Mouse (Mus musculus) layer of hippocampus, adult 9-11 months (tissue): Measurements from ENCODE around the gene Ubxn2a.
"Not testable (repeated sequence)": the region's sequence is repeated elsewhere in the genome, so short reads cannot be mapped to it uniquely, and the experiment has no call there.

Source experiments
- DNase-seq: peaks from one replicate; pipeline ENCODE4 v3.0.0; 2022

The Ubxn2a gene

GRCm38 (mm10) chr12:4906951-4907906, at the start of gene Ubxn2a:
TSS of gene Ubxn2a (minus strand) at chr12:4907705.
- peak; percentile 92 for DNase-seq

GRCm38 (mm10) chr12:4953156-4953555, 45.7 kb upstream of the Ubxn2a start:
- DNase-seq = peak; percentile 71

GRCm38 (mm10) chr12:4952272-4952671, 44.8 kb upstream of the Ubxn2a start:
- DNase-seq = no peak

GRCm38 (mm10) chr12:4930820-4931548, 23.5 kb upstream of the Ubxn2a start:
- no peak for DNase-seq

GRCm38 (mm10) chr12:4928197-4928596, 20.7 kb upstream of the Ubxn2a start:
- no peak for DNase-seq

- DNase-seq = peak; percentile 59
These were observed 10.5 kb upstream of the Ubxn2a start for GRCm38 (mm10) chr12:4917805-4918591.

GRCm38 (mm10) chr12:4916994-4917804, 9.7 kb upstream of the Ubxn2a start, which contains the start of gene Atad2b:
TSS of gene Atad2b (plus strand) at chr12:4917353.
- DNase-seq = peak; percentile 97

GRCm38 (mm10) chr12:4914944-4915343, 7.4 kb upstream of the Ubxn2a start:
- no peak for DNase-seq

- no peak for DNase-seq
These were observed 6.9 kb upstream of the Ubxn2a start for GRCm38 (mm10) chr12:4914441-4914840.

GRCm38 (mm10) chr12:4911716-4912115, 4.2 kb upstream of the Ubxn2a start:
- DNase-seq = no peak

- not testable (repeated sequence) for DNase-seq
These were observed 3.0 kb upstream of the Ubxn2a start for GRCm38 (mm10) chr12:4910496-4910895.

GRCm38 (mm10) chr12:4908391-4908790, 886 bp upstream of the Ubxn2a start:
- DNase-seq = no peak

- DNase-seq = no peak
These were observed 1.0 kb downstream of the Ubxn2a start for GRCm38 (mm10) chr12:4906476-4906875.

- no peak for DNase-seq
These were observed 1.6 kb downstream of the Ubxn2a start for GRCm38 (mm10) chr12:4905946-4906345.

- no peak for DNase-seq
These were observed 9.5 kb downstream of the Ubxn2a start for GRCm38 (mm10) chr12:4898024-4898423.

- DNase-seq = no peak
These were observed 17.6 kb downstream of the Ubxn2a start for GRCm38 (mm10) chr12:4889891-4890290.

- DNase-seq = no peak
These were observed 18.3 kb downstream of the Ubxn2a start for GRCm38 (mm10) chr12:4889251-4889650.

GRCm38 (mm10) chr12:4888739-4889138, 18.8 kb downstream of the Ubxn2a start:
- no peak for DNase-seq

- DNase-seq = not testable (repeated sequence)
These were observed 20.9 kb downstream of the Ubxn2a start for GRCm38 (mm10) chr12:4886581-4886980.

GRCm38 (mm10) chr12:4885062-4885461, 22.4 kb downstream of the Ubxn2a start:
- DNase-seq = no peak

GRCm38 (mm10) chr12:4882086-4882485, 25.4 kb downstream of the Ubxn2a start:
- no peak for DNase-seq

- no peak for DNase-seq
These were observed 28.5 kb downstream of the Ubxn2a start for GRCm38 (mm10) chr12:4879048-4879447.
